Mouse (Mus musculus) ovary, postnatal 36 days (tissue): ENCODE data around the gene Fam217a.
A peak's percentile ranks its signal among the peaks of the same experiment; 100 is the strongest.
"Not testable (repeated sequence)": the region's sequence is repeated elsewhere in the genome, so short reads cannot be mapped to it uniquely, and the experiment has no call there.

ENCODE experiments used
- DNase-seq: peaks from one replicate; pipeline ENCODE4 v3.0.0; 2022; ENCODE audit warnings: low spot score, mixed read lengths

Fam217a gene

DNA sequence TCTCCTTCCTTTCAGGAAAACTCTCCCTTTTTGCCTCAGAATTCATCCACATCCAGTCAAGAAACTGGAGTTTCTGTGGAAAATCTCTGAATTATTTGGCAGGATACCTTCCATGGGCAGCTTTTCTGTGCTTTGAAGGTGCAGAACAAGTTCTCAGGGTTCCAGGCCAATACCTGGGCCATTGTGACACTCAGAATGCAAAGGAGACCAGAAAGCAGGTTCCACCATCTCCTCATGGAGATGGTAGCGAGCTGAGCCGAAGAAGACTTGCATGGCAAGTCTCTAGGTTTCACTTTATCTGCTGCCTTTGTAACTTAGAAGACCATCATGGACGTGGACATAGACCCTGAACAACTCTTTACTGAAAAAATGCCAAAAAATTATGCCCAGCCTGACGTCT is at the start of gene Fam217a, which contains the start of gene 4933417A18Rik:
TSS of gene Fam217a (minus strand) at position 101 of the 400 bp plus-strand sequence.
TSS of gene 4933417A18Rik (plus strand) at position 200 of the 400 bp plus-strand sequence.
- DNase-seq, result no peak

DNA sequence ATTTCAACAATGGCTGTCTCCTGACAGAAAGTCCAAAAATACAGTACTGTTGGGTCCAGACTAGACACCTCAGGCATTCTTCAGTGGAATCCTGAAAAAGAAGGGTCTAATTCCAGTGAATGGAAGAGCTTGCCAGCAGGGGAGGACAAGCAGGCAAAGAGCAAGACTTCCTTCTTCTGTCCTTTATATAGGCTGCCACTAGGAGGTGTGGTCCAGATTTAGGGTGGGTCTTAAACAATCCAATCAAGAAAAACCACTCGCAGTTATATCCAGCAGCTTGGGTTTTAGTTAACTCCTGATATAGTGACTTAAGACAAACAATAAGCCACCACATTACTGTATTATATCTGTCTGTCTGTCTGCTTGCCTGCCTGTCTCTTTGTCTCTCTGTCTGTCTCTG is 49.7 kb upstream of the Fam217a start:
- no peak for DNase-seq

DNA sequence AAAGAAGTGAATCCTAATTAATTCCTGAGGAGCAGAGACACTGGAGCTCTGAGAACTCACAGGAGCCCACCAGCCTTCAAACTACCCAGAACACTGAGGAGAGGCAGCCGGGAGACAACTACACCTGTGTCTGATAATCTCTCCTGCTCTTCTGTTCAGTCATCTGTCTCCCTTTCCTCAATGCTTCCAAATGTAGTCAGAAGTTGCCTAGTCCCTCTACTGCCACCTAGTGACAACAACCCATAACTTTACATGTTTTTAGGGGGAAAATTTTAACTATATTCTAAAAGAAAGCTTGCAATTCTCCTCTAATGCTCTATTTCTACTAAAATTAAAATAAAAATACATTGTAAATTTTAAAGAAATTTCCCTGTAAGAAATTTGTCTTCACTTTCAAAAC is 49.0 kb upstream of the Fam217a start:
- DNase-seq, result no peak

DNA sequence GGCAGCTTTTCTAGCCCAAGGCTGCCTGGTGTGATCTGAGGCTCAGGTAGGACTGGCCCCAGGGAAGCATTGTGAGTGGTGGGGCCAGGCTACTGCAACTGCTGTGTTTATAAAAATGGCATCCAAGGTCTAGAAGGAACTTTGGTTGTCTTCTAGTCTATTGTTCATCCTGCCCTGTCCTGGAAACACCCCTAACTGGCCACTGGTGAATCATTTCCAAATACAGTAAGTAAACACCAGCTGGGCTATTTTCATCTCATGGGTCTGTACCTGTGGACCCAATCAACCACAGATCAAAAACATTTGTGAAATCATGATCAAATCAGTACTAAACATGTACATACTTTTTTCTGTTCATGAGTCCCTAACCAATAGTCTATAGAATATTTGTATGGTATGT is 48.3 kb upstream of the Fam217a start:
- DNase-seq, result not testable (repeated sequence)

DNA sequence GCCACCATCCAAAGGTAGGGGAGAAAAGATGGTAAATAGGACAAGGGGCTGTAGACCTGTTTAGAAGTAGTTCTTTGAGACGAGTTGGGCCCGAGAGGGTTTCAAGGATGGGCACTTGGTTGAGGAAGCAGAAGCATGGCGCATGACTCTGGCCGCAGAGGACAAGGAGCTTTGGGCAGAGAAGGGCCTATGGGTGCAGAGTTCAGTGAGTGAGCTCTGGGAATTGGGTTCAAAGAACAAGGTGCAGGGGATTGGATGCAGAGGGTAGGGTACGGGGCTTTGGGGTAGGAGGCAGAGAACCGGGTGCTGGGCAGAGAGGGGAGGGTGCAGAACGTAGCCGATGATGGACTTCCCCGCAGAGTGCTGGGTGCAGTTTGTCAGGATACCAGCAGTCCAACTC is 41.5 kb upstream of the Fam217a start:
- not testable (repeated sequence) for DNase-seq

DNA sequence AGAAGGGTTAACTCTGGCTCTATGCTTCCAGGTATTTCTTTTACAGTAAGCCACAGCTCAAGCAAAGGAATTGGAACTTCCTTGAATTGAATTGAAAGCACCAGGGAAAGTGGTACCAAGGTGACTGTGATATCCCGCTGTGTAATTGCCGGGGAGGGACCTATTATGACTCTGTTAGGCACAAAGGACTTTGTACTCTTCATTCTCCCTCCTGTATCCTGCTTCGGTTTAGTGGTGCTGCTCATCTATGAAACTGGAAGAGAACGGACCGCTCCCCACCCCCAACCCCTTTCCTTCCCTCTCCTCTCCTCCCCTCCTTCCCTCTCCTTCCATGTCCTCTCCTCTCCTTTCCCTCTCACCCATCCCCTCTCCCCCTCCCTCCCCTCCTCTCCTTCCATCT is 40.8 kb upstream of the Fam217a start:
- DNase-seq, result no peak

DNA sequence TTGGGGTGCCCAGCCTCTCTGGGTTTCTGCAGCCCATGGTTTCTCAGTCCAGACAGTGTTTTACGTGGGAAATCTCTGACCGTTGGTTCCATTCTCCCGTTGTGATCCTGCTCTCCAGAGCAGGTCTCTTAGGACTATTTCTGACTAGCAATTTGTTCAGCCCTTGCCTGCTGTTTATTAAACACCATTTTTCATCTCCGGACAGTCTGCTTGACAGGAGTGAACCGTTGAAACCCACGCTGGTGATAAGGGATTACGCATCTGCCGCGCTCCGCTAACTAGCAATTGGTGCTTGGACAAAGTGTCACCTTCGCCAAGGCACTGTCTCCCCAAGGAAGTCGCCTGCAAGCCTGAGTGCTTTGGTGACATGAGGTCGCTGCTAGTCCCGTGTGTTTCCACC is 40.3 kb upstream of the Fam217a start:
- no peak for DNase-seq

DNA sequence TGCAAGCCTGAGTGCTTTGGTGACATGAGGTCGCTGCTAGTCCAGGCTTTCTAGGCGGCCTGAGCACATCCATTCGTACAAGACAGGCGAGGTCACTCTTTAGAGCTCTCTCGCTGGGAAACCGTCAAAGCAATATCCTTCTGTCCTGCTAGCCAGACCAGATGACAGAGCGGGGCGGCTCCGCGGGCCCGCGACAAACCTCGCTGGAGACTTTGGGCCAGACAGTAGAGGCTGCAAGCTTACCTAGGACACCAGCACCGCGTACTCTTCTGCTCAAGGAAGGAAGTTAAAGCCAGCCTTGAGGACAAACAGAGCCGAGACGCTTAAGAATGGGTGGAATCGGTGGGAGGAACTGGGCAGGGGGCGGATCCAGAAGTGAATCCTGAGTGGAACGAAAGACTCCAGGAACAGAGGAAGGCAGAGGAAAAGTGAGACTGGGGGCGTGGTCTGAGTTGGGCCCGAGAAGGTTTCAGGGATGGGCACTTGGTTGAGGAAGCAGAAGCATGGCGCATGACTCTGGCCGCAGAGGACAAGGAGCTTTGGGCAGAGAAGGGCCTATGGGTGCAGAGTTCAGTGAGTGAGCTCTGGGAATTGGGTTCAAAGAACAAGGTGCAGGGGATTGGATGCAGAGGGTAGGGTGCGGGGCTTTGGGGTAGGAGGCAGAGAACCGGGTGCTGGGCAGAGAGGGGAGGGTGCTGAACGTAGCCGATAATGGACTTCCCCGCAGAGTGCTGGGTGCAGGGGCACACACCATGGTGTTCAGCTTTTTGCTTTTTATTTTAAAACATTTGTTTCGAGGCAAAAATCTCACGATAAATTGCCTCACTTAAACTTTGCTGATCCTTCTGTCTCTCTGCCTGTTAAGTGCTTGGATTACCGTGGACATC is 39.6 kb upstream of the Fam217a start, which contains the start of gene Eci3:
TSS of gene Eci3 (minus strand) at position 300 of the 887 bp plus-strand sequence.
- DNase-seq, result peak; percentile 60

DNA sequence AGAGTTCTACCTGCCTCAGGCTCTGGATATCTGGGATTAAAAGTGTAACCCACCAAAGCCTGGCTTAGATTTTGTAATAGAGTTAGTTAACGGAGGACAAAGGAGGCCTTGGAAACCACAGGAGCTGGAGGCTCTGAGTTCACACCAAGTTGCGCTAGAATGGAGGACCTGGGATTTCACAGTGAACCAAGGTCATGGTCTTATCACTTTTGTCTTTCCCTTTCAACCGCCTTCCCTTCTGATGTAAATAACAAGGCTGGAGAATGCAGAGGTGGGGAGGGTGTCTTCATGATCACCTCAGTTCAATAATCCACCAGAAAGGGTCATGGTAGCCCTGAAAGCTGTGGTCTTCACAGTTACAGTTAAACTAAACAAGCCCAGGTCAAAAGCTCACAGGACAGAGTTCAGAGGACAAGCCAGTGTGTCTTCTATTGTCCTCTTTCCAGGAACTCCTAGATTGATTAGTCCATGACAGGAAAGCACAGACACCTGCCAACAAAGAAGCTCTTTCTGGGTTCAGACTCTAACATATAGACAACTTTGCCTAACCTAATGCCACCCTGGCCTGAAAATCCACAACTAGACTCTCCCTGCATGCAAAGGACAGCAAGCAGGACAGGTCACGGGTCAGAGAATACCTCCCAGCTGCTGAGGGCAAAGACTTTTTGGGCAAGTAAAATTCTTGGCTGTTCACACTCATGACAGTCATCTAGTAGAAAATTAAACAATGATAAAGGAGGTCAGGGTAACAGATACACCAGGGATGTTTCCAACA is 37.1 kb upstream of the Fam217a start:
- DNase-seq, result no peak

DNA sequence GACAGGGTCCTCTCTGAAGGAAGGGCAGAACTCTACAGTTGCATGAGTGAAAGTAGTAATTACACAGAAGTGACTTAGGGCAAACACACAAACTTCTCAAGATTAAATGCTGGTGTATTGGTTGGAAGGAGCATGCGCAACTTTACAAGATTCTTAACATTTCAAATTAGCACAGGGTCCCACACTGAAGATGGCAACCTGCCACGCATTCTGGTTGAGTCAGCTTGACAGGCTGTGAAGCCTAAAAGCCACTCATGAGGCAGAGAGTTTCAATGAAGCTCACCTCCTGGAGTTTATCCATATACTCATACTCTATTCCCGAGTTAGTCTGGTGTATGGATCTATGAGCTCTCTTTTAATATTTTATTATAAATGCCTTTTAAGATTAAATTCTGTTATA is 34.0 kb upstream of the Fam217a start:
- not testable (repeated sequence) for DNase-seq

DNA sequence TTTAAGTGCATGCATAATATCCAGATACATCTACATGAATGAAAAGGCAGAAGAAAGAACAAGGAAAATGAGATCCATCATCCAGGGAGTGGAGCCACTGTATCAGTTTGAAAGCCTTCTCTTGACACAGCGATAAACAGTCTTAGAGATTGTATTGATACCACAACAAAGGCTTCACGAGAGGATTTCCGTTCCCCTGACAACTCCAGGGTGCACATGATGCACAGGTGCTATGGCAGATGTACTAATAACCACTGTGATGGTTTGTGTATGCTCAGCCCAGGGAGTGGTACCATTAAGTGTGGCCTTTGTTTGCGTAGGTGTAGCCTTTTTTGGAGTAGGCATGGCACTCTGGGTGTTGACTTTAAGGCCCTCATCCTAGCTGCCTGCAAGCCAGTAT is 32.8 kb upstream of the Fam217a start:
- no peak for DNase-seq

DNA sequence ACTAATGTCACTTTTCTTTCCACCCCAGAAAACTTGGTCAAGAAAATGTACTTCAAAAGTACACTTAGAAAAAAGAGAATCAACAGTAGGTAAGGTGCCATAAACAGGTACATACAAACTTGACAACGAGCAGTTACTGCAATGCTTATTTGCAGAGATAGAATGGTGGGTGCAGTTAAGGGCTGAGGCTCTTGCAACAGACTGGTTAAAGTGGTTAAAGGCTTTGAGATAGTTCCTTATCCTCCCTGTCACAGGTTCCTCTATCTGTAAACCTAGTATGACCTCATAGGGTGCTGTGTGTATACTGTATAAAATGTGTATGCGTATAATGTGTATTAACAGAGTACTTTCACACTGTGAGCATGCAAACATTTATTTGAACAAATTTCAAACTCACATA is 27.3 kb upstream of the Fam217a start:
- DNase-seq, result not testable (repeated sequence)

DNA sequence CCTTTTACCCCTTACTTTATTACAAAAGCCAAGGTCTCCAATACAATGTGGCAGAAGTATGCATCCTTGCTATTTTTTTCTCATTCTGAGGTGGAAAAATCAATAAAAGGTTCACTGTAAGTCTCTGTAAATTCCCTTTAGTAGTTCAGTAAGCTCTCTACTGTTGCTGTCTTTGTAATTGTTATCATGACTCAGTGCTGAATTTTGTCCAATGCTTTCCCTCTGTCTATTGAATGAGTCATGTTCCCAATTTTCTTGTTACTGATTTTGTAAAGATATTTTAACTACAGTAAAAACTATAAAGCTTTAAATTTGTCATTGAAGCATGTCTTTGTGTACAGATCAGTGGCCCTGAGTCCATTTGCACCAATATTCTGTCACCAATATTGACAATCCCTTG is 18.3 kb upstream of the Fam217a start:
- DNase-seq, result no peak

DNA sequence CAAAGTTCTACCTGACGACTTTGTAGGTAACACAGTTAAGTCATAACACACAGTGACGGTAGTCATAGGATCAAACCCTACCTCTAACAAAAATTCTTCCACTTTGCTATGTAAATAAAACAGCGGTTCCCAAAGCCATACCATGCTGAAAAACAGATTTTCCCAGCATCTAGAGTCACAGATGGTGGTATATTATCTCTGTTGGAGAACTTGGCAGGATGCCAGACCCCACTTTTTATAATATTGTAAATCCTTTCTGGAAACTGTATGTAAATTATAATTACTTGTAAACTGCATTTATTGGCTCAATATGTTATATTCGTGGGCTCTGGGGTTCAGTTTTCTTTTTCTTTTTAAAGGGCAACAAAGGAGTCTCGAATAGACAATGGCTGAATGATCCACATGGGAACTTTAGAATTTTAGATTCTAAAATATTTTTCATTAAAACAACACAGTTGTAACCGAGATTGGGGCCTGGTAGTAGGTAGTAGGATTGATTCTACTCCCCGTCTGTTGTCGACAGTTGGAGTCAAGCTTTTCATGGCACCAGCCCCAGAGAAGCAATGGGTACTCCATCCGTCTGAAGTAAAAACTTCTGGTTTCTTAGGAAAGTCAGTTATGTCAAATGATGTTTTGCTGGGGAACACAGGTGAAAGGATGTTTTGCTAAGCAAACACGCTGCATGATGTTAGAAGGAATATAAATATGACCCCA is 11.0 kb upstream of the Fam217a start:
- no peak for DNase-seq

DNA sequence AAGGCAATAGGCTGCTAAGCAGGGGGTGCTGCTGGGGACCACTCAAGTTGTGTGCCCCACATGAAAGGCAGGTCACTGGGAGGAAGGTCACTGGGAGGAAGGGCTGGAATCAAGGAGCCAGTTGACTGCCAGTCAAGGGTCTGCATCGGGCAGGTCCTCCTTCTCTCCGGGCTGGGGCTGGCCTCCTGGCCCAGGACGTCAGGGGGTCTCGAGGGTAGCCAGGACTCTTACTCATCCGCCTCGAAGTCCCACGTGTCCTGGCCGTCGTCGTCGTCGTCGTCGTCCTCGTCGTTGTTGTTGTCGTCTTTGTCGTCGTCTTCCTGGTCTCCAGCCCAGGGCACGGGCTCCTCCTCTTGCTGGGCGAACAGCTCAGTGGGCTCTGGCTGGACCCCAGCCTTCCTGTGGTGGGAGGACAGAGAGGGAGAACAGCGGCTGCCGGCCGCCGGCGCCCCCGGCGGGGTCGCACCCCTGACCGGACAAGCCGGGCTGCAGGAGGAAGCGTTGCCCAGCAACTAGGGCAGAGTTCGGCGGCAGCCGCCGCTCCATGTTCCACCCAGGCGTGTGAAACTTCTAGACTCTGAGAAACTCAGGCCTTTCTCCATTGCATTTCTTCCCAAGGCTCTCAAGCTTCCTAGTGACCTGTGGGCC is 7.5 kb downstream of the Fam217a start:
- peak; percentile 8 for DNase-seq

DNA sequence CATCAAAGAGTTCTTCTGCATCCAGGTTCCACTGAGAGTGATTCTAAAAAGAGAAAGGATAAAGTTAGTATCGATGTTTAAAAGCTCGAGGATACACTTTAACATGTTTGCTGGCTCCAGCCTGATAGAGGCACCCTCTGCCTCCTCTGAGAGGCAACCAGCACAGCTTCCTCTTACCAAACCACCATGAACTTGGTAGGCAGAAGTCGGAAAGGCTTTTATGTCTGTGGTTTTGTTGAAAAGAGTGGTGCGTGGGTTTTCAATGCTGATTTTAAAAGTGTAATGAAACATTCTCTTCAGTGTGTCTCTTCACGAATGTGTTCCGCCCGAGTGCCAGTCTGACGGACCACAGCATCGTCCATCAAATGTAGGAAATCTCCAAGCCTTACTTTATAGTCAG is 9.5 kb downstream of the Fam217a start:
- DNase-seq, result no peak

DNA sequence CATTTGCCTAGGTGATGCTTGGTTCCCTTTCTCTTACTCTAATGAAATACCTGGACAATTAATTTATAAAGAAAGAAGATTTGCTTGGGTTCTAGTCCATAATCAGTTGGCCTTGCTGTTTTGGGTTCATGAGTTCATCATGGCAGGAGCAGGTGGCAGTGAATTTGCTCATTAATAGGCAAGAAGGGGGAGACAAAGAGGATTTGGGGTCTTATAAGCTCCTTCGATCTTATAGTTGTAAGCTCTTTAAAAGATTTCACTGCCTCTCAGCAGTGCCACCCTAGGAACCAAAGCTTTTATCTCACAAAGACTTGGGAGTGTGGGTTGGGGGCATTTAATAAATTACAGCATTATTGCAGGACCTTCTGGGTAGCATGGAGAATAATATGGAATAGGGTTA is 31.2 kb downstream of the Fam217a start:
- DNase-seq, result no peak

DNA sequence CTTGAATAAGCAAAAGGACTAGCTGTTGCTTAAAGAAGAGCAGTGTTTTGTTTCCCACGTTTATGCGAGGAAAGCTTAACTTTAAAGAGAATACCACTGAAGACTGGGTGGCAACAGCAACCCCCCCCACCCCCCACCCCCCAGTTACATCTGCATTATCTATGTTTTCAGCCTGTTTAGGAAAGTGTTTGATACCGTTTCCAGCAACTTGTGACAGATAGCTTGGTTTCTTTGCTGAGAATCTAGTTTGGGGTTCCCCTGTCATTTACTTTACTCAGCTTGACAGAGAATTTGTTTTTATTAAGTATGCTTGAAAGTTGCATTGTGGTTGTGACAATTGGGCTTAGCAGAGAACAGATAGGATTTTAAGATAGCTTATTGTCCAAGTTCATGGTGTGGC is 47.6 kb downstream of the Fam217a start:
- no peak for DNase-seq

DNA sequence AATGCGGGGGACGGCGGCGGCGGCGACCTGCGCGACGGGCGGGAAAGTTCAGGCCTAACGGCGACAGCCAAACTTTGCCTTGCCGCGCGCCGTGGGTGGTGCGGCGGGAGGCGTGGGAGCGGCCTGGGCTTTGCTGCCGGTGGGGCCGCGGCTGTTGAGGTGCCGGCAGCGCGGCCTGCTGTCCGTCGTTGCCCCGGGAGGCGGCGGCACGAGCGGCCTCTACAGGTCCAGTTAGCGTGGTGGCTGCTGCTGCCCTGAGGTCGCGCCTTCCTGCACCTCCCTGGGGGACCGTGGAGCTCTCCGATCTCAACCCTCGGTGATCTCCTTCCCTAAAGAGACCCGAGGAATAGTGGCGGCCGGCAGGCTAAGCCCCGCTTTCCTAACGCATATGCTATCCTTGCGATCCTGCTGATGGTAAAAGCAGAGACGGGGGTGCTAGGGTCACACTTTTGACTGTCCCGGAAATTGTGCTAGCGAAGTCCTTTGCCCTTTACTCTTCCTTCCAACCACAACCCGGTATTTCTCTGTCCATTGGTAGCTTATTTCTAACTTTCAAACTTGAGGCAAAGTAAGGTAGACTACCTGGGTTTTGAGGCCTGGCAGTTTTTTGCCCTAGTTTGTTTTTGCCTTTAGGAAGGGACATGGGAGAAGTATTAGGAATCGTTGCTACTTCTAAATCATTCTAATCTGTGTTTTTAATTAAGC is 48.2 kb downstream of the Fam217a start:
- peak; percentile 71 for DNase-seq

DNA sequence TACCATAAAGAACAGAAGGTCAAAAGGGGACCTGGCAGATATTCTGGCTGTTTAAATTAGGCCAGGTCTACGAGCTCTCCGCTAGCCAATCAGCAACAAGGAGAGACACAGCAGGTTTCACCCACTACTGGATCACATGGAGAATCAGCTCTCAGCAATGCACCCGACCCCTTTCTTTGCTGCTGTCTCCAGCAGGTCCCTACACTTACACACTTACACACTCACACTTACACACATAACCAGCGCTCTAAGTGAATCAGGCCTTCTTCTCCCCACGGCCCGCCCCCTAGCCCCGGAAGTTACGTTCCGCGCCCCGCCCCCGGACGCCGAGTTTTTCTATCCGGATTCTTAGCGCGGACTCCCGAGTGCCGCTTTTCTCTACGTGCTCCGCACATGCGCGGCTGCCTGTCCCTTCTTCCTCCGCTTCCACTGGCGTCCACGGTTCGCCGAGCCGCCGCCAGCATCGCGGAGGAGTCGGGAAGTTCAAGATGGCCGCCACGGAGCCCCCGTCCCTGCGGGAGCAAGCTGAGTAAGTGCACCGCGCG is 48.9 kb downstream of the Fam217a start, which contains the start of gene Prpf4b:
TSS of gene Prpf4b (plus strand) at position 137 of the 545 bp plus-strand sequence.
- peak; percentile 91 for DNase-seq

DNA sequence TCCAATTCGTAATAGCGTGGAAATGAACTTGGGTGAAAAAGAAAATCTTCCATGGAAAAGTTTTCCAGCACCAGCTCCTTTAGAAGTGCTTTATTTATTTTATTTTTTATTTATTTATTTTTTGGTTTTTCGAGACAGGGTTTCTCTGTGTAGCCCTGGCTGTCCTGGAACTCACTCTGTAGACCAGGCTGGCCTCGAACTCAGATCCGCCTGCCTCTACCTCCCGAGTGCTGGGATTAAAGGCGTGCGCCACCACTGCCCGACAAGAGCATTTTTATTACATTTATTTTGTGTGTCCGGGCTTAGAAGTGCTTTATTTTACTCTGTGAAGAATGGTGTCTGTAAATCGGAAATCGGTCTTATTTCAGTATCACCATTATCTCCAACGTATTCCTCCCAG is 49.4 kb downstream of the Fam217a start:
- peak; percentile 15 for DNase-seq
